In the genomic region with DNA sequence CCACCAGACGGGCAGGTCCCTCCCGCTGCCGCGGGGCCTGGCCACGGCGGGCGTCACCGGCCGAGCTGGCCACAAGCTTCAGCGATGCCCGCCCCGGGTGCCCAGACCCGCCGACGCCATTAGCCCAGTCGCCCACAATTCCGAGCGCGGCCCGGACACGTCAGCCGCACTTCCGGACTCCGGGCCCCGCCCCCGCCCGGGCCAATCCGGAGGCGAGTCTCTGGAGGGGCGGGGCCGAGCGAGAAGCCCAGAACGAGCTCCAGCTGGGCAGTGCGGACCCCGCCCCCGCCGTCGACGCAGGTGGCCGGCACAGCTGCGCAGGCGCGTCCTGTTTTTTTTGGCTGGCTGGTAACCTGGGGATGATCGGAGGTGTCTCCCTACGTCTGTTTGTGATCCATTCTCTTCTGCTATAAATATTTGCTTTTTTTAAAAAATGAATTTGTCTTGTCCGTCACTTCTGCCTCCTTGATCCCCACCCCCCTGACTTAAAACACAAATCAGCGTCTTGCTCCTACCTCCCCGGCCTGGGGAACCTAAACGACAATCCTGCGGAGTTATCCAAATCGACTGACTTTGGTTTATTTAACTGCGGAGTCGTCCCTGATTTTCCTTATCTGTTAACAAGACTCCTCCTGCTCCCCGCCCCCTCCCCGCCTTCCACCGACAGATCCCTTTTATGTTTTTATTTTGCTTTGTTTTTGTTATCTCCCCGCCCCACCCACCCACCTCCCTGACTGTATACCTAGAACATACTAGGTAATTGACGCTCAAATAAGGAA, we compare ENCODE assay signal across 1 mouse cellular context.
TF ChIP-seq lines count a peak whose summit lies in the region.

Gene Mon2 (minus strand): TSS at position 261 of the 779 bp plus-strand sequence.

TF ChIP-seq in CH12.LX, 34 proteins besides CTCF, POLR2A, EP300 and RAD21 (continued from another document):
- TF ChIP-seq JUND (conservative IDR thresholded peaks at IDR 0.05; ENCODE audit: low read depth, low read length) (no peak), E2F4 (IDR thresholded peaks at IDR 0.05; ENCODE audit: insufficient replicate concordance, low read depth, low read length) (no peak), SIN3A (IDR thresholded peaks at IDR 0.05; ENCODE audit: low read length) (peak; percentile 82), ELF1 (IDR thresholded peaks at IDR 0.05; ENCODE audit: low read depth, low read length) (peak; percentile 98), MAFK (IDR thresholded peaks at IDR 0.05; ENCODE audit: insufficient replicate concordance, low read length) (no peak), ETS1 (conservative IDR thresholded peaks at IDR 0.05; ENCODE audit: low read depth, low read length) (peak; percentile 20; the same call in 1 of the 2 replicates), BHLHE40 (IDR thresholded peaks at IDR 0.05; ENCODE audit: low read depth, low read length) (no peak), UBTF (IDR thresholded peaks at IDR 0.05; ENCODE audit: low read depth, low read length) (no peak; the same call in 1 of the 2 replicates), JUN (IDR thresholded peaks at IDR 0.05; ENCODE audit: insufficient read depth, low read depth, low read length) (no peak), ZNF384 (IDR thresholded peaks at IDR 0.05; ENCODE audit: low read depth, low read length) (peak; percentile 93), USF2 (conservative IDR thresholded peaks at IDR 0.05; ENCODE audit: low read depth, low read length) (no peak), RCOR1 (conservative IDR thresholded peaks at IDR 0.05; ENCODE audit: low read depth, low read length) (no peak), SMC3 (IDR thresholded peaks at IDR 0.05; ENCODE audit: low read depth, low read length) (no peak), NRF1 (IDR thresholded peaks at IDR 0.05; ENCODE audit: low read depth, low read length) (peak; percentile 94), ZMIZ1 (IDR thresholded peaks at IDR 0.05; ENCODE audit: low read depth, low read length) (peak; percentile 63), CHD2 (IDR thresholded peaks at IDR 0.05; ENCODE audit: low read length) (0 out of 2 replicates have a peak, but pooled peaks have one; percentile 18), TBP (conservative IDR thresholded peaks at IDR 0.05; ENCODE audit: low read depth, low read length) (no peak), USF1 (IDR thresholded peaks at IDR 0.05; ENCODE audit: low read depth, low read length) (no peak), MAX (IDR thresholded peaks at IDR 0.05; ENCODE audit: low read length) (no peak), MXI1 (IDR thresholded peaks at IDR 0.05; ENCODE audit: low read depth, low read length) (peak; percentile 43; the same call in 1 of the 2 replicates), HCFC1 (IDR thresholded peaks at IDR 0.05; ENCODE audit: low read depth, low read length) (peak; percentile 80), NELFE (IDR thresholded peaks at IDR 0.05; ENCODE audit: low read depth, low read length) (peak; percentile 84), PAX5 (IDR thresholded peaks at IDR 0.05; ENCODE audit: low read length) (no peak), TCF12 (IDR thresholded peaks at IDR 0.05; ENCODE audit: low read depth, low read length) (peak; percentile 90), ZC3H11A (IDR thresholded peaks at IDR 0.05; ENCODE audit: low read depth, low read length) (no peak), IRF4 (IDR thresholded peaks at IDR 0.05; ENCODE audit: low read depth, low read length) (peak; percentile 44; the same call in 1 of the 2 replicates), KAT2A (IDR thresholded peaks at IDR 0.05; ENCODE audit: insufficient replicate concordance, low read length) (0 out of 2 replicates have a peak, but pooled peaks have one; percentile 40), MEF2A (IDR thresholded peaks at IDR 0.05; ENCODE audit: borderline replicate concordance, low read depth, low read length) (no peak), MAZ (IDR thresholded peaks at IDR 0.05; ENCODE audit: low read depth, low read length) (no peak), MYC (IDR thresholded peaks at IDR 0.05; ENCODE audit: low read depth, low read length) (no peak), POLR2AphosphoS2 (IDR thresholded peaks at IDR 0.05; ENCODE audit: low read depth, low read length) (no peak)
